Mouse (Mus musculus): Measurements from ENCODE around the gene Ddhd1. TPM values are rescaled to one million over a fixed set of nuclear protein-coding genes. Genes with fewer than 3 reads are reported as not detected.

The Ddhd1 gene
- polyA plus RNA-seq, 1 experiment: 90.2 TPM

DNA sequence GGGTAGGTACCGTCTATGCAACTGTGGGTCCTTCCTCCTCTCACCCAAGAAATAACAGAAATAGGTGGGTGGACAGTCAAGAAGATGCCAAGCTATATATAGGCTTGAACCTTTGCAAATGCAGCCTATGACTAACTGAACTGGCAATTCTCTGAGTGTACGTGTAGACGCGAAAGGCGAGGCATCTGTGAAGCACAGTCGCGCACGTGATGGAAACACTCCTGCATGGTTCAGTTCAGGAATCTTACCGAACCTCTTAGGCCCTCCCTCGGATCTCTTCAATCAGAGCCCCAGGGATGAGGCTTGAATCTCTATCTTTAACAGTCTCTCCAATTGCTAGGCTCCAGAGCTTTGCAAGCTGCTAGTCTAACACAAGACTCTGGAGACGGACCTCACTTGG, 10.3 kb downstream of the Ddhd1 start:
- Histone ChIP-seq H3K27ac (ENCODE audit: insufficient read depth, low read length) (no peak overlapping the region), H3K4me3 (ENCODE audit: insufficient read depth, low read length) (no peak overlapping the region), H3K4me1 (ENCODE audit: control insufficient read depth, insufficient read depth, low read length) (peaks cover 22% of the 10 kb centered on the region)
- no peak for TF ChIP-seq CTCF (IDR thresholded peaks at IDR 0.05; ENCODE audit: extremely low read depth, insufficient read depth, low read length)
- no peak for TF ChIP-seq POLR2A (IDR thresholded peaks at IDR 0.05; ENCODE audit: extremely low read depth, insufficient read depth, low read length)

DNA sequence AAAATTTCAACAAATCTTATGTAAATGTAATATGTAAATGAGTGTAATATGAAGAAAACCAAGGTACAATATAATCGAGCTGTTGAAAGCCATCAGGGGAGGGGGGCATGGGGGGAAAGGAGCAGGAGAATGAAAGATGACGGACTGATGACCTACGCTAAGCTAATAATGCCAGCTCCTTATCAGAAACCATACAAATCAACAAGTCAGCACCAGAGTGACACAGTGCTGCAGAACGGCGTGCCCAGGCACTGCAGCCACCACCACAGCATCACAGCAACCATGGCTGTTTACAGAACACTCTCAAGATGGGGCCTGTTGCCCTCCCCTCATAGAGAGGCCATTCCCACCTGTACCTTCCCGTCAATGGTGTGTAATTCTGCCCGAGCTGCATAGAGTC, 10.8 kb downstream of the Ddhd1 start:
- H3K27ac ChIP-seq (ENCODE audit: insufficient read depth, low read length): no peak overlapping the region; the same call in 1 of the 2 replicates
- H3K4me1 ChIP-seq (ENCODE audit: control insufficient read depth, insufficient read depth, low read length): peaks cover 21% of the 10 kb centered on the region
- TF ChIP-seq POLR2A (IDR thresholded peaks at IDR 0.05; ENCODE audit: extremely low read depth, insufficient read depth, low read length) (no peak), CTCF (IDR thresholded peaks at IDR 0.05; ENCODE audit: extremely low read depth, insufficient read depth, low read length) (no peak)
- no peak overlapping the region for H3K4me3 ChIP-seq (ENCODE audit: insufficient read depth, low read length)

DNA sequence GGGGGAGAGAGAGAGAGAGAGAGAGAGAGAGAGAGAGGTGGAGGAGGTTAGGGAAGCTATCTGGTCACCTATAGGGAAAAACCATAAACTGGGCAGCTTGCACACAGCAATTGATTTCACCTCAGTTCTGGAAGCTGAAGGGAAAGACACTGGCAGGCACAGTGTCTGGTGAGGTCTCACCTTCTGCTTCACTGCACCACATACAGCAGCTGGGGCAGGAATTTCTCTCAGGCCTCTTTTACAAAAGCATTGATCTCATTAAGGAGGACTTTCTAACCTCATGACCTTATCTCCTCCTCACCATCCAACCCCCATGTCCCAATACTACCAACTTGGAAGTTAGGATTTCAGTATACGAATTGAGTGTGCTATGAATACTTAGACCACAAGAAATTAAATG, 13.2 kb downstream of the Ddhd1 start:
- TF ChIP-seq CTCF (IDR thresholded peaks at IDR 0.05; ENCODE audit: extremely low read depth, insufficient read depth, low read length) (no peak), POLR2A (IDR thresholded peaks at IDR 0.05; ENCODE audit: extremely low read depth, insufficient read depth, low read length) (no peak)
- Histone ChIP-seq H3K4me1 (ENCODE audit: control insufficient read depth, insufficient read depth, low read length) (peaks cover 21% of the 10 kb centered on the region), H3K4me3 (ENCODE audit: insufficient read depth, low read length) (no peak overlapping the region), H3K27ac (ENCODE audit: insufficient read depth, low read length) (no peak overlapping the region)

DNA sequence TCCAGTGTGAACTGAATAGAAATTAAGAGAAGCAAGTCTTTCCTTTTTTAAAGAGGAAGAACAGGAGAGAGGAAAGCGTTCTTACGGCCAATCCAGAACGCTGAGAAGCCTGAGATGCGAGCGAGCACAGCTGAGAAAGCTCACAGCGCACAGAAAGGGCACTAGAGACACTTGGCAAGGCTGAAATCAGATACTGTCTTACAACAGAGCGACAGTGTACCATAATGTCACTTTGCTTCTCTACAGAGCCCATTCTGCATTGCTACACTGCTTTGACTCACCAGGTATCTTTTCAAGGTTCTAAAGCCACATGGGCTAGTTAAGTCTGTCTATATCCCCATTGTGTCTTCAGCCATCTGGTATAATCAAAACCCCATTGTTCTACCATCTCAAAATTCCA, 13.7 kb downstream of the Ddhd1 start:
- no peak for TF ChIP-seq CTCF (IDR thresholded peaks at IDR 0.05; ENCODE audit: extremely low read depth, insufficient read depth, low read length)
- no peak for TF ChIP-seq POLR2A (IDR thresholded peaks at IDR 0.05; ENCODE audit: extremely low read depth, insufficient read depth, low read length)
- Histone ChIP-seq H3K4me3 (ENCODE audit: insufficient read depth, low read length) (no peak overlapping the region), H3K27ac (ENCODE audit: insufficient read depth, low read length) (0 out of 2 replicates have a peak overlapping the region, but pooled peaks have one; percentile 6), H3K4me1 (ENCODE audit: control insufficient read depth, insufficient read depth, low read length) (peaks cover 17% of the 10 kb centered on the region)

DNA sequence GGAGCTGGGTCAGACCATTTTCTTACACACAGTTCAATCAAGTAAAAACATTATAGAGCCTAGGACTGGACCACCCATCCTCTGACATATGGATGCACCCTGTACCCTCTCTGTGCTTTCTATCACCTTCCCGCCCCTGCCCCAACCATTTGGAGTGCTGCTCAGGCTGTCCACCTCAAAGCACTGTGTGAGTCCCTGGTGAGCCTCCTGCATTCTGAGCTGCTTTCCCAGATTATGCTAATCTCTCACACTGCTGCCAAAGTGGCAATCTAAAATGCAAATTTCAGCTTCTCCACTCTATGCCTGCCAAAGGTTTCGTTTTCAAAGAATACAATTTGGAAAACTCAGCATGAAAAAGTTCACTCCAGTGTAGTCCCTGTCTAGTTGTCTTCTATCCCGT, 14.5 kb downstream of the Ddhd1 start:
- no peak overlapping the region for H3K4me3 ChIP-seq (ENCODE audit: insufficient read depth, low read length)
- no peak overlapping the region for H3K27ac ChIP-seq (ENCODE audit: insufficient read depth, low read length)
- H3K4me1 ChIP-seq (ENCODE audit: control insufficient read depth, insufficient read depth, low read length): peaks cover 11% of the 10 kb centered on the region
- no peak for TF ChIP-seq CTCF (IDR thresholded peaks at IDR 0.05; ENCODE audit: extremely low read depth, insufficient read depth, low read length)
- no peak for TF ChIP-seq POLR2A (IDR thresholded peaks at IDR 0.05; ENCODE audit: extremely low read depth, insufficient read depth, low read length)

DNA sequence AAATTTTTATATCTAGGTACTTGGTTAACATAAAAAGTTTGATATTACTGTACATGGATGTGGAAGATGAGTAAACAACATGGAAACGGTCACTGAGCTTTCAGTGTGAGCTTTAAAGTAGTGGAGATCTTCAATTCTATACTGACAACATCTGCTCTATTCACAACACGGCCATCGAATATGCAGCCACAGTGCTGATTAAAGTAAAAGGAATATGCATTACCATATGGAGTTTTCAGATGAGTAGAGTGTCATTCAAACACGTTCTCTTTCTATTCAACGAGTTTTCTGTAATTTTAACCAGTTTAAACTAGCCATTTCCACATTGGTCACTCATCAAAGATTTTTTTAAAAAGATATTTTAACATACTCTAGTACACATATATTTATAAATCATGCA, 15.1 kb downstream of the Ddhd1 start:
- no peak overlapping the region for H3K27ac ChIP-seq (ENCODE audit: insufficient read depth, low read length)
- TF ChIP-seq CTCF (IDR thresholded peaks at IDR 0.05; ENCODE audit: extremely low read depth, insufficient read depth, low read length) (no peak), POLR2A (IDR thresholded peaks at IDR 0.05; ENCODE audit: extremely low read depth, insufficient read depth, low read length) (no peak)

DNA sequence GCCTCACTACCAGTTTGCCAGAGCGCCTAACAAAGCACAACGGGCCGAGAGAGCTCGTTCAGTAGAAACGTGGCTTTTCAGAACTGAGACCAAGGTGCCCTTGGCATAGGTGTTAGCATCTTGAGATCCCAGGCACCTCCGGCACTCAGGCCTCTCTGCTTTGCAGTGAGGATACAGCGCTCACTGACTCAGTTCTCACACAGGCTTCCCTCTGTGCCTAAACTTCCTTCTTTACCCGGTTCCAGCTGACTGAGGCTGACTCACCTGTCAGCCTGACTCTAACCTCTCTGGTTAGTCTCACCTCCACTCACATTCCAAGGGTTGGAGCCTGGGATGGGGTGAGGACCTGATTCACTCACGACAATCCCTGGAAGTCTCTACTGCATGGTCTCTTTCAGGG, 15.7 kb downstream of the Ddhd1 start:
- TF ChIP-seq CTCF (IDR thresholded peaks at IDR 0.05; ENCODE audit: extremely low read depth, insufficient read depth, low read length): no peak
- no peak for TF ChIP-seq POLR2A (IDR thresholded peaks at IDR 0.05; ENCODE audit: extremely low read depth, insufficient read depth, low read length)
- no peak overlapping the region for H3K4me3 ChIP-seq (ENCODE audit: insufficient read depth, low read length)
- H3K4me1 ChIP-seq (ENCODE audit: control insufficient read depth, insufficient read depth, low read length): peaks cover 9% of the 10 kb centered on the region
- H3K27ac ChIP-seq (ENCODE audit: insufficient read depth, low read length): no peak overlapping the region

More for the DNA sequence above, 15.1 kb downstream of the Ddhd1 start:
- Histone ChIP-seq H3K4me1 (ENCODE audit: control insufficient read depth, insufficient read depth, low read length) (peaks cover 12% of the 10 kb centered on the region), H3K4me3 (ENCODE audit: insufficient read depth, low read length) (no peak overlapping the region)

DNA sequence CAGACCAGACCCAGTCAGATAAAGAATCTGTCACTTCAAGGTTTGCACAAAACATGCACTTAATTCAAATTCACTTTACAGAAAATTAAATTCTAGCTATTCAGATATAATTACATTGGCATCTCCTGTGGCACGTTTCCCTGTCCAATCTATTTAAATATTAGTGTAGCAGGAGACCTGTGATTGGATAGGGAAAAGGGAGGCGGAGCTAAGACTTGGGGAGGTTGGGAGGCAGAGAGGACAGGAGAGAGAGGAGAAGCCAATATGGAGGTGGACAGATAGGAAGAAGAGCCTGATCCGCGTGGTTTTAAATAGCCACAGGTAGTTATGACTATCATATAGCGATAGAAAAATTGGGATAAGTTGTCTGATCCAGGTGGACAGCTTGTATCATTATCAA, 19.2 kb downstream of the Ddhd1 start:
- TF ChIP-seq POLR2A (IDR thresholded peaks at IDR 0.05; ENCODE audit: extremely low read depth, insufficient read depth, low read length): no peak
- no peak for TF ChIP-seq CTCF (IDR thresholded peaks at IDR 0.05; ENCODE audit: extremely low read depth, insufficient read depth, low read length)
- H3K4me1 ChIP-seq (ENCODE audit: control insufficient read depth, insufficient read depth, low read length): peaks cover 7% of the 10 kb centered on the region
- H3K4me3 ChIP-seq (ENCODE audit: insufficient read depth, low read length): no peak overlapping the region
- no peak overlapping the region for H3K27ac ChIP-seq (ENCODE audit: insufficient read depth, low read length)

DNA sequence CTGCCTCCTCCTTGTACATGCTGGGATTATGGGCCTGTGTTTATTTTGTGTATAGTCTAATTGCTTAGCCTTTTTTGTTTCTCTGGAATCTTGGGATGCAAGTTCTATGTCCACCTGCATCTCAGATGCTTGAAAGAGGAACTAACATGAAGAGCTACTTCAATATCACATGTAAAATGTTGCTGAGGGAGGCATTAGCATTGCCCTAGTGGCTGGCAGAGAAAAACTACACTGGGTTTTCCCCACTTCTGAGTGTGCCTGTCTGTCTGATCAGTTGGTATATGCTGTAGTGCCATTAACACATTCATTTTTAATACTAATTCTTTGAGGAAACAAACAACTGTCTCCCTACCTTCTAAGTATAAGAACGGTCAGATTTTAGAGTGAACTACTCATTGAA, 22.4 kb downstream of the Ddhd1 start:
- Histone ChIP-seq H3K4me1 (ENCODE audit: control insufficient read depth, insufficient read depth, low read length) (peaks cover 3% of the 10 kb centered on the region), H3K4me3 (ENCODE audit: insufficient read depth, low read length) (no peak overlapping the region), H3K27ac (ENCODE audit: insufficient read depth, low read length) (no peak overlapping the region)
- no peak for TF ChIP-seq POLR2A (IDR thresholded peaks at IDR 0.05; ENCODE audit: extremely low read depth, insufficient read depth, low read length)
- no peak for TF ChIP-seq CTCF (IDR thresholded peaks at IDR 0.05; ENCODE audit: extremely low read depth, insufficient read depth, low read length)

DNA sequence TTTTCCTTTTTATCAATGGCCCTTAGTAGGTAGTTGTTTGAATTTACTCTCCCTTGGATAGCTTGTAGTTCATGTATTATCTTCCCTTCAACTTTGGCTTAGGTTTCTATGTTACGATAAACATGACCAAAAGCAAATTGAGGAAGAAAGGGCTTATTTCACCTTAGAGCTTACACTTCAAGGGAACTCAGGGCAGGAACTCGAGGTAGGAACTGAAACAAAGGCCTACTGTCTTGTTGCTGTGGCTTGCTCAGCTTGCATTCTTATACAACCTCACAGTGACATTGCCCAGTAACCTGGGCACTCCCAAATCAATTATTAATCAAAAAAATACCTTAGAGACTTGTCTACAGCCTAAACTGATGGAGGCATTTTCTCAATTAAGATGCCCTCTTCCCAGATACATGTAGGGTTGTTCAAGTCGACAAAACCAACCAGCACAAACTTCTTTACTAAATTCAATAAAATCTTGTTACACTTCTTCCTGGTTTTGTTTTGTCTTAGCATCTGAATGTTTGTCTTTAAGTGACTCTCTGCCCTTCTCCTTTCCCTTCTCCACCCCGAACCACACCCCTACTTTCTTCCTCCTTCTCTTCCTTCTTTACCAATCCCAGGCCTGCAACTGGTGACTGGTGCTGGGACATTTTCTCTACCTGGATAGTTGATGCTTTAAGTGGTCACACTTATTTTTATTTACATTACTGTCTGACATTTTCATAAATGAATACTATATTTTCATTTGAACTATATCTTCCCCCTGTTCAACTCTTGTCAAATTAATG, 25.0 kb downstream of the Ddhd1 start:
- Histone ChIP-seq H3K4me1 (ENCODE audit: control insufficient read depth, insufficient read depth, low read length) (peaks cover under 1% of the 10 kb centered on the region), H3K27ac (ENCODE audit: insufficient read depth, low read length) (no peak overlapping the region), H3K4me3 (ENCODE audit: insufficient read depth, low read length) (no peak overlapping the region)
- no peak for TF ChIP-seq POLR2A (IDR thresholded peaks at IDR 0.05; ENCODE audit: extremely low read depth, insufficient read depth, low read length)
- TF ChIP-seq CTCF (IDR thresholded peaks at IDR 0.05; ENCODE audit: extremely low read depth, insufficient read depth, low read length): no peak

All from cortical plate, adult 2 months (tissue).